Mouse (Mus musculus) lung, embryonic 15.5 days (tissue): ENCODE results near the gene Maf. TPM values are rescaled to one million over a fixed set of nuclear protein-coding genes. Genes with fewer than 3 reads are reported as not detected.

Experiments
- ATAC-seq: fragments of 200-750 bp; cut with Nextera tagmentation; 2 replicates; pipeline ENCODE4 v1.8.0; 2017; ENCODE audit warnings: moderate number of reproducible peaks, borderline replicate concordance; ENCODE audit not compliant: low FRiP score, low TSS enrichment; ENCODE audit errors: extremely low read depth
- H3K27ac ChIP-seq: fragments of 300-500 bp; sonication (generic); 2 replicates; pipeline ENCODE4 v1.5.1; 2015; ENCODE audit warnings: moderate library complexity, mild to moderate bottlenecking, inconsistent platforms
- H3K27me3 ChIP-seq: fragments of 300-500 bp; sonication (generic); 2 replicates; pipeline ENCODE4 v1.6.1; 2015; ENCODE audit warnings: inconsistent platforms
- H3K36me3 ChIP-seq: fragments of 300-500 bp; sonication (generic); 2 replicates; pipeline ENCODE4 v1.6.1; 2015; ENCODE audit warnings: inconsistent platforms
- H3K4me1 ChIP-seq: fragments of 300-500 bp; sonication (generic); 2 replicates; pipeline ENCODE4 v1.6.1; 2015; ENCODE audit warnings: inconsistent platforms
- H3K4me2 ChIP-seq: fragments of 300-500 bp; sonication (generic); 2 replicates; pipeline ENCODE4 v1.6.1; 2015; ENCODE audit warnings: inconsistent platforms, mild to moderate bottlenecking, moderate library complexity
- H3K4me3 ChIP-seq: fragments of 300-500 bp; sonication (generic); 2 replicates; pipeline ENCODE4 v1.5.1; 2015; ENCODE audit warnings: mild to moderate bottlenecking, inconsistent platforms
- H3K9ac ChIP-seq: fragments of 300-500 bp; sonication (generic); 2 replicates; pipeline ENCODE4 v1.6.1; 2015; ENCODE audit warnings: inconsistent platforms
- H3K9me3 ChIP-seq: fragments of 300-500 bp; sonication (generic); 2 replicates; pipeline ENCODE4 v1.6.1; 2016; ENCODE audit warnings: inconsistent platforms
- WGBS: fragments of 180-500 bp; shearing (Covaris S2); methylation state at CpG from one replicate; pipeline ENCODE4 v1.1.7; 2015; 5-methylcytosine and 5-hydroxymethylcytosine counted together
- polyA plus RNA-seq: library from polyadenylated mRNA; unstranded; fragments of >200 nt; fragmentation: Nextera tagmentation; extraction: Ambion mirVana; gene quantifications from 2 replicates; pipeline ENCODE4 v1.2.1, GENCODE M21; 2015

Gene Maf
- polyA plus RNA-seq, 1 experiment from 2014 or later = 11.6 TPM

DNA sequence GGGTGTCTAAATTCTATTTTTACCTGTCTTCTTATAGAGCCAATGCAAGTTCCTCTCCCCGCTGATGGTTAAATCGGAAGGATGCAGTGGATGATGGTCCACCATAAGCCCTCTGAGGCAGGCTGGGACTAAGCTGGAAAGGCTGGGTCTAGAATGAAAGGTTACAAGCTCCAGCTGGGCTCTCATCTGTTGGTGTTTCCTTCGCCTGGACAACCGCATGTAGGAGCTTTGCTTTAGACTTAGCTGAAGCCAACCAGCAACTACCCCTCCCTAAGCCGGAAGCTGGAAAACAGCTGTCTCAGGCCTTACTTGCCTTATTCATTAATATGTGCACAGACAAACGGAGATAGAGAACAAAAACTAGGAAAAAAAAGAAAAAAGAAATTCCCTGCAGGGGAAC, 70.8 kb downstream of the Maf start:
- Histone ChIP-seq H3K4me3 (no peak overlapping the region), H3K9ac (no peak overlapping the region), H3K9me3 (no peaks in the 10 kb centered on the region), H3K27ac (no peak overlapping the region), H3K36me3 (no peaks in the 10 kb centered on the region), H3K27me3 (no peaks in the 10 kb centered on the region), H3K4me1 (no peaks in the 10 kb centered on the region), H3K4me2 (no peak overlapping the region)
- no peak for ATAC-seq
- WGBS = 80% methylated on average over 6 of the region's 6 CpGs
